Mouse (Mus musculus) heart, postnatal 14 days (tissue): ENCODE results near the gene Nr5a2. TPM values are rescaled to one million over a fixed set of nuclear protein-coding genes. Genes with fewer than 3 reads are reported as not detected.

Experiments used
- DNase-seq, 2 experiments: peaks; one replicate each; pipeline ENCODE4 v3.0.0; 2021 to 2022
- intact Hi-C: fragments of 180-260 bp; cut with DNase I; formaldehyde crosslinking; loops from one replicate; pipeline ENCODE4 v1.15.1; 2025
- total RNA-seq, 2 experiments: library from RNA; stranded (reverse); gene quantifications; 2 replicates each; pipeline ENCODE4 v1.2.3; 2021

The Nr5a2 gene
- total RNA-seq, 2 experiments from 2014 or later: 1.6 to 2.2 TPM

DNA sequence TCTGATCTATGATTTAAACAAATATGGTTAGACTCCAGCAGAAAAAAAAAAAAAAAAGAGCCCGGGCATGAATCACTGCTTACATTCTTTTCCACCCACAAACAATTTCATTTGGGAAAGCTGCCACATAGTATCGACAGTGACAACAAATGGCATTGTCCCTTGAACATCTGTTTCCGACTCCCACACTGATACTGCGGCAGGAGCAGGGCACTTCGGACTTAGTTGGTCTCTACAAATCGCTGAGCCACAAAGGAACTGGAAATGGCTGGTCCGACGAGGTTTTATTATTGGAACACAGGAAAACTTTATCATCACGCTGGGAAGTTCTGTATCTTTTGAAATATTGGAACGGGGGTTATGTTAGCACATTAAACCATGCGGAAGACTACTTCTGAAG lies 44.8 kb downstream of the Nr5a2 start:
- DNase-seq: peak; percentile 18 to 27
- intact Hi-C loops: no loop called here

DNA sequence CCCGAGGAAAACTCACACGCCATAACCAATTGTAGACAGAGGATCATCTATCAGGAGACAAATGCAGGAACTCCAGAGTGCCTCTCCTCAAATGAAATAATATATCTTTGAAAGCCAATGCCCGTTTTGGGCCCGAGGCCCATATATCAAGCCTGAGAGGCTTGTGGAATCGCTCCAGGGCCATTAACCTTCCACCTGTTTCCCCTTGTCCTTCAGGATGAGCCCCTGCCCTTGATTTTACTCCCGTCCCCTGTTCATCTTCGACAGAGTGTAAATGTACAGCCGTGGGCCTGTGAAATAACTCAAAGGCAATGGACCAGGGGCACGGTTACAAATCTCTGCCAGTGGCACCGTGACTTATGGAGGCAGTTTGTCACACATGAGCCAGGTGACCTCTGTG lies 48.3 kb downstream of the Nr5a2 start:
- DNase-seq: no peak
- intact Hi-C loops: loop anchor here (5.0 kb wide), 1 partner anchor 40 kb away; no protein-coding TSS in a partner anchor

DNA sequence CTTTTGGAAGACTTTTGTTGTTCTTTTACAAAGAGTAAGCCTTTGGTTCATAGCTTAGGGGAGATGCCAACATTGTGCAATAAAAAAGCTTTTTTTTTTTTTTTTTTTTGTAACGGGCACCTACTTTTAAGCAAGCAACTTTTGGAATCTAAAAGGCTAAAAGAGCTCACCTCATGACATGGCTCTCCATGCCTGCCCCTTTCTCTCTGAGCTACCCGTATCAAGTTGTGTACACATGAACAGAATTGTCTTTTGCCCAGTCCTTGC lies 48.7 kb downstream of the Nr5a2 start:
- intact Hi-C loops: loop anchor here (5.0 kb wide), 1 partner anchor 39 kb away; no protein-coding TSS in a partner anchor
- DNase-seq: no peak

DNA sequence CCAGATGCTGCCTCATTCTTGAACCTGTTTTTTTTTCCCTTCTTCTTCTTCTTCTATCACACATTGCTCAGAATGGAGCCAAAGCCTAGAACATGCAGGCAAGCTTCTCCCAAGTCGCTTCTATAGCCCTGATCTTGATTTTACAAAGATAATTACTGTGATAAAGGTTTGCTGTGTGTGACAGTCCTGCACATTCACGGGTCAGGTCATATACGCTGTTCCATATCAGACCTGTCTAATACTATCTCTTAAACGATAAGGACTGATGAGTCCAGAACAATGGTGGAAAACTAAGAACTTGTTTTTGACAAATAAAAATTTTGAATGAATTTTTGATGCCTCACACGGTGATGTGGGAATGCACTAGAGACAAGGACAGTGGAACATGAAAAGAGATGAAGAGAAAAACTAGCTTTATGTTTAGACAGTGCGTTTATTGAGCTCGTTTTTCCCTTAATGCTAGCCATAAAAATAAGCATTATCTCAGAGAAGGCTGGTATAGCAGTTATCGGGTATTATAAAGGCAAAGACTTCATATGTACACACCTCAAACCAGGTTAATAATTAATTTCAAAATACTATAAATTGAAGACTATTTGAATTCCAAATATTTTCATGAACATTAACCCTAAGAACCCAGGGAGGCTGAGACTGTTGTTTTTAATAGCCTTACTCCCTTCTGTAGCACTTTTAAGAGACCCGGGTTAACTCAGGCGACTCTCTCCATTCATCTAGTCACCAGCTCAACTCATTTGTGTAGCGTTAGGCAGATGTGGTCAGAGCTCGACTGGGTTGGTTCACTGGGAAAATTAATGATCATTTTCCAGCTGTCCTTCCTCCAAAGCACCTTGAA lies 49.3 kb downstream of the Nr5a2 start:
- DNase-seq: no peak
- intact Hi-C loops: loop anchor here (5.0 kb wide), 1 partner anchor 39 kb away; no protein-coding TSS in a partner anchor

DNA sequence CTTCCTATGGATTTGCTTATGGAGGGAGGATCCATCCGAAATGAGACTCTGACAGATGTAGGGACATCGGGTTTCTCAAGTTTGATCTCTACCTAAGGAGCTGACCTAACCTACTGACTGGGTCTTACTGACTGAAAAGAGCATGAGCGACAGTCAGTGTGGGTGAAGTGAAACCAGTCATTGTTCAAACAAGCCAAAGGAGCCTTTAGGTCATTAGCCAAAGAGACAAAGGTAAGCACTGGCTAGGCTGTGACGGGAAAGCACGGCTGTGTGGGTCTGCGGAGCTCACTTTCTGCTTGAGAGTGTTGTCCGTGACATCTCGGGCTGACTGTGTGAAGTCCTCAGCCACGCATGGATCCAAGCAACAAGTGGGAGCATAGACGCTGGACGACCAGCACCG lies 50.1 kb downstream of the Nr5a2 start:
- DNase-seq: no peak
- intact Hi-C loops: loop anchor here (5.0 kb wide), 1 partner anchor 38 kb away; no protein-coding TSS in a partner anchor

DNA sequence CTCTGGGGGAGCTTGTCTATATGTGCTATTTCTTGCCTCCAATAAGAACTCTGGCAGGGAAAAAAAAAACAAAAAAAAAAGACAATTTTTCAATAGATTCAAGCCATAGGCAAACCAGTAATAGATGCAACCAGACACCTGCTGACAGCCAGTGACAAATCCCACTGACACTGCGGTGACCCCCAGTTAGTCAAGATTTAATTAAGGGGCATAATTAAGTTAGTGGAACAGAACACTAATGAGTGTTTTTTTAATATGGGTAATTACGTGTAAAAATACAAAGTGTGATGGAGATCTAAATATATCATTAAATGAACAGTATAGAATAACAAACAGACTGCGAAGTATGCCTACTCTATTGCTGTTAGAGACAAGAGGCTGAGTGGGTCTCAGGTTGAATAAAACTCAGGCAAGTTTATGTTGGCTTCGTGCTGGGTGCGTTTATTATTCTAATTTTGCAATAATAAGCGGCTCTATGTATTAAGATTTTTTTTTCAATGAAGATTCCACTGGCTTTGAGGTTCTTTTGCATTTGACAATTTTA lies 50.7 kb downstream of the Nr5a2 start:
- intact Hi-C loops: loop anchor here (5.0 kb wide), 1 partner anchor 37 kb away; no protein-coding TSS in a partner anchor
- no peak for DNase-seq

DNA sequence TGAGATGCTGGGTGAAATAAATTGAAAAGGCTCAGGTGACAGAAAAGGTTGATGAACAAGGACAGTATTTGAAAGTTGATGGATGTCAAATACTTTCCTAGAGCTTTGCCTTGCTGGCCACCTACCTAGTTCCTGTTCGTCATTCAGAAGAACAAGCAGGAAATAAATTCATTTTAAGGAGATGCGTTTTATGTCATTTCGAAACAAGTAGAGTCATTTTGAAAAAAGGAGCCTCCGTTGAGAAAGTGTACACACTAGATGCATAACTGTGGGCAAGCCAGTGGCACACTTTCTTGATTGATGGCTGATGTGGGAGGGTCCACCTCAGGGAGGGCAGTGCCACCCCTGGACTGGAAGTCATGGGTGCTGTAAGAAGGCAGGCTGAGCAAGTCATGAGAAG lies 62.1 kb downstream of the Nr5a2 start:
- no peak for DNase-seq
- intact Hi-C loops: no loop called here

DNA sequence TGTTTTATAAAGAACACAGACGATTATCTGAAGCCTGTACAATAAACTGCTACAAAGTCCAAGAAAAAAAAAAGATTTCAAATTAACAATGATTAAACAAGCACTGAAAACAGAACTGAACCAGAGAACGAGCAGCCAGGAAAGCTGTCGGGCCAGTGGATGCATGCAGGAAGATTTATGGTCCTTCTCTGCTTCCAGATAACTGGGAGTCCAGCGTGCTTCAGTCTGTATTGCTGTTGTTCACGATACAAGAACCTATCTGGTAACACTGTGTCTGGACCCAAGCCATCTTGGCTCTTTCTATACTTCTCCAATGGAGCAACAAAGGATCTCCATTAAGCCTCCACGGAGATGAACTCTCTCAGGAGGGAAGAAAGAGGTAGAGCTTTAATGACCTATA lies 63.9 kb downstream of the Nr5a2 start:
- DNase-seq: no peak
- intact Hi-C loops: no loop called here

DNA sequence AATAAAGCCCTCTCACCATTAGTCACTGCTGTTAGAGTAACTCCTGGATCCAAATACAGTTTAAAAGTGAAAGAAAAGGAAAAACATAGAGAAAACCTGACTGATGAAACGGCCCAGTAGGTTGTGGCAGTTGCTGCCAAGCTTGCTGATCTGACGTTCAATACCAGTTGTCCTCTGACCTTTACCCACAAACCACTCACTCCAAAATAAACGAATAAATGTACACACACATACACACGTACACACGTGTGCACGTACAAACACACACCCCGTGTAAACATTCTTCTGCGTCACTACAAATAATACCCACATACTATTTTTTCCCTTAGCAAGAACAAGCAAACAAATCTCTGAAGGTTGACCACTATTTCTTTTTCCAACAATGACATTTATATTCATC lies 64.4 kb downstream of the Nr5a2 start:
- intact Hi-C loops: no loop called here
- no peak for DNase-seq

DNA sequence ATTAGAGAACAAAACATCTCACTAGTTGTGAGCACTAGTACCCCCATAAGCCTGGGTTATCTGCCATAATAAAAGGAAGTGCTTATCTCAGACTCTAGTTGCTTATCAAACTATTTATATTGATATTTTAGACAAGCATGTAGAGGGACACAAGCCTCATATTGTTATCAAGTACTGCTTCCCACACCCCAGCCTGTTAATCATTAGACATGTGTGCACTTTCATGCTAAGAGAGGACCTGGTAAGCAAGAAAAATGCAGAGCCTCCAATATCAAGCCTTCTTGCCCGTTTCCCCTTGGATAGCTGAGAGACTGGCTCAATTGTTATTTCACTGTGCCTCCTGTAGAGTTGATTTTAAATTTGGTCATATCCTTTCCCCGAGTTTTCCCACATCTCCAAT lies 65.5 kb downstream of the Nr5a2 start:
- DNase-seq: no peak

DNA sequence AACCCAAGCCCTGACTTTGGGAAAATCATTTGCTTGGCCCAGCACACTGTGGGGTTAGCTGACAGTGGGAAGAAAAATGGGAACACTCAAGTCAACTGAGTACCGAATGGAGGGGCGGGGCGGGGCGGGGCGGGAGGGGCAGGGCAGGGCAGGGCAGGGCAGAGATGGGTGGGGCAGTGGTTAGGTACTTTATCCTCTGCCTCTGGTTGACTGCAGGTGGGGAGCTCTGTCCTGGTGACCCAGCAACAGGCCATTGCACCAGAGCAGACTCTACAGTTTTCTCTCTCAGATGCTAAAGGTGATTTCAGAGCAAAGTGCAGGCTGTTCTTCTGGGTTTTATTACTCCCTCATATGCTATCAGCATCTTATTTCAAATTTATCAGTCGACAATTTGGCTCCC lies 67.1 kb downstream of the Nr5a2 start:
- intact Hi-C loops: no loop called here
- DNase-seq: no peak

More for the DNA sequence above, 65.5 kb downstream of the Nr5a2 start:
- intact Hi-C loops: no loop called here

DNA sequence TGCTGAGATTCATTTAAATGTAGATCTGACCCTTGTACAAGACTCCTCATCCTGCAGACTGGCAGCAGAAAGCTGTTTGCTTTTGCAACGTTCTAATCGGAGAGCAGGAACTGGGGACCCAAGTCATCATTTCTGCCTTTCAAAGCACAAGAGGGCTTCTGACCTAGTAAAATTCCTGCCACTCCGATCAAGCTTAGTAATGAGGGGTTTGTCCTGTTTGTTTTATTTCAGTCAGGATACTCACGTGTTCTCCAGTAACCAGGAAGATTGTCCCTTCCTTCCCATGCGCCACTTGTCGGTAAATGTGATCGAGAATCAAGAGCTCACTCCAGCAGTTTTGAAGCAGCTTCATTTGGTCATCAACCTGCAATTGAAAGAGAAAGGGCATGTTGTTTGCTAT lies 69.8 kb downstream of the Nr5a2 start:
- intact Hi-C loops: no loop called here

DNA sequence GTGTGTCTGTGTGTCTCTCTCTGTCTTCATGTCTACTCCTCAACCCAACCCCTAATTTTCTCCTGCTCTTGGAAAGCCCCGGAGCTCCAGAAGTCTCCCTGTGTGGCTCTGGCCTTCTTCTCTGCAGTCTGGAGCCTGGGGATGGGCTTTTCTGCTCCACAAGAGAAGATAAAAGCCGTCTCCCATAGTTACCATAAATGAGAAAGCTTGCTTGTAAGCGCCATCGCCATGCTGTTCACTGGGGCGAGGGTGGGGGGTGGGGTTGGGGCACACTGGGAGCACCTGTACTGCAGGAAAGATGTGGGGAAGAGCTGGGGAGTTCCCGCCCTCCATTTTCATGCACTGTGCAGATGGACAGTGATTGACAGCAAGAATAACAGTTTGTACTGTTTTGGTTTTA lies 71.5 kb downstream of the Nr5a2 start:
- DNase-seq: no peak
- intact Hi-C loops: no loop called here

More for the DNA sequence above, 69.8 kb downstream of the Nr5a2 start:
- DNase-seq: no peak

DNA sequence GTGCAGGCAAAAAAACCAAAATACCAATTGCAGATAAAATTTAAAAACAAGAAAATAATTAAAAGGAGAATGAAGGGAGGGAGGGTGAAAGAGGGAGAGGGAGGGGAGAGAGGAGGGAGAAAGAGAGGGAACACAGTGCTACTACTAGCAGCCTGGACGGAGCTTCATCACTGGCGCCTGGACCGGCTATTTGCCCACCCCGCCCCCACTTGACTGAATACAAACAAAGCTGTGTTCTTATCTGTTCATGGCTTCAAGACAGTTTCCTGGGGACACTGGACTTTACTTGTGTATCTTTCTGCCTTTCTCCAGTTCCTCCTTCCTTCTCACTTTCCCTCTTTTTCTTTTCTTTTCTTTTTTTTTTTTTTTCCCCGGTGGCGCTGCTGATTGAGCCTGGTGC lies 73.6 kb downstream of the Nr5a2 start:
- peak in 1 of 2 experiments; percentile 6 for DNase-seq
- intact Hi-C loops: no loop called here

DNA sequence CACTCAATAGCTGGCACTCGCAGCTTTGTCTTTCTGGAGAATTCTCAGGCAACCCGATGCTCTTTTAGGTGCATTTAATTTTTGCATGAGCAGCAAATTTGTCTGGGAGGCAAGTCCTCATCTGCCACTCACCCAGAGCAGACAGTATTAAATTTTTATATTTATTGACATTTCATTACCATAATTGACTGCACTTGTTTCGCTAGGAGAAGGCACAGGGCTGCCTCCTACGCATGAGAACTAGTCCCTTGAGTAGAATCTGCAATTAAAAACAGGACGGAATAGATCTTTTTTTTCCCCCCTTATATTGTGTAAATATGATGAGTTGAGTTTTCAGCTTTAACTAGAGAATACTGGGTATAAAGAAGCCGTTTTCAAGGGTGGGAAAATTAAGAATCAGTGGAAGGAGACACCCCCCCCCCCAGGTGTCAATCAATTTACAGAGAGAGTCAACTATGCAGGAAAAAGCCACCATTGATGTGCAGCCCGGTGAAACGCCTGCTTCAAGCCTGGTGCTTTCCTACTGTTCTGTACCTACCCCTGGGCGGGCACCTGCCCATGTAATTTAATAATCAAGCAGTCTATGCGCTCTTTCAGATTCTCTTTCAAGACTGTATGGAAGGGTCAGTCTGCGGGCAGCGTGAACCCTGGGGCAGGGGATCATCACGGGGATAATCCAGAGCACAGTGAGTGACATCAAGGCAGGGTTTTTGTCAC lies 76.6 kb downstream of the Nr5a2 start:
- no peak for DNase-seq
- intact Hi-C loops: no loop called here

DNA sequence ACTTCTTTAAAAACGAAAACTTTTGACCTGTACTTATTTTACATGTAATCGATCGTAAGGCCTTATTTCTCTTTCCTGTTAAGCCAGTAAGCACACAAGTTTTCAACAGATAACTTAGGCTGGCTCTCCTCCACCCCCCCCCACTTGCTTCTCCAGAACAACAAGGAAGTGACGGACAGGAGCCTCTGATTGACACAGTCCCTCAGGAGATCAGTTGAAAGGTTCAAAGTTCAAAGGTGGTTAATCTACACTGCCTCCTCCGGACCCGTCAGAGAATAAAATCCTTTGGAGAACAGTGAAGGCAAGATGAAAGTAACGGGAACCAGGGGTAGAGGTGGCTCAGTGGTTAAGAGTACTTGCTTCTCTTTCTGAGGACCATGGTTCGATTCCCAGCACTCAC lies 80.0 kb downstream of the Nr5a2 start:
- intact Hi-C loops: no loop called here
- DNase-seq: no peak

DNA sequence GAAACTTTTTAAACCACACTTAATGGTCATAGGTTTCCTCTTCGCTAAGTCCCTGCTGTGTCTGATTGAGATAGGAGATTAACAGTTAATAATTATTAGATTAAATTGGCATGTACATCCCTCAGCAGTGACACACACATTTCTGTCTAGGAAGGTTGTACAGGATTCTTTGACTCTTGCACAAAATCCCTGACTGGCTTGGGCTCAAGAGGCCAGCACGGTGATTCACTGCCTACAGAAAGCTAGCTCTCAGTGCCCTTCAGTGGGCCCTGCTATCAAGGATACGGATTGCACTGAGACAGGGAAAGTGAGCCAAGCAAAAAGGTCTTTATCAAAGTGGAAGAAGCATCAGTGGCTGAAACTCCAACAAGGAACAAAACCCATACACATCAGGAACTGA lies 85.2 kb downstream of the Nr5a2 start:
- DNase-seq: no peak
- intact Hi-C loops: no loop called here

DNA sequence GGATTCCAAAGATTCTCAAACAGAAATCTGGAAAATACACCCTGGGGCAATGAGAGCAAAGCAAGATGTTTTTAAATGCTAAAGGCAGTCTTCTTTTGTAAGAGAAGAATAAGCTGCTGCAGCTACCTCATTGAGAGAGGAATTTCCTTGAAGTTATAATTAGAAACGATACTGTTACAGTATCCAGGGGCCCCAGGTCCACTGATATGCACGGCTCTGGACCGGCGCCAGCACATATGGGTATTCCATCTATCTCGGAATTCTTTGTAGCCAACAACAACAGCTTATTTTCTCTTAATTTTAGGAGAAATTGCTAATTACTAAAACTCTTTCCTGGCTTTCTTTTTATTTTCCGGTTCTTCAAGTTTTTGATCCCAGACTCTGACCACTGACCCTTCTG lies 91.3 kb downstream of the Nr5a2 start:
- peak; percentile 62 to 67 for DNase-seq
- intact Hi-C loops: loop anchor here (5.0 kb wide), 1 partner anchor 77 kb away; no protein-coding TSS in a partner anchor

DNA sequence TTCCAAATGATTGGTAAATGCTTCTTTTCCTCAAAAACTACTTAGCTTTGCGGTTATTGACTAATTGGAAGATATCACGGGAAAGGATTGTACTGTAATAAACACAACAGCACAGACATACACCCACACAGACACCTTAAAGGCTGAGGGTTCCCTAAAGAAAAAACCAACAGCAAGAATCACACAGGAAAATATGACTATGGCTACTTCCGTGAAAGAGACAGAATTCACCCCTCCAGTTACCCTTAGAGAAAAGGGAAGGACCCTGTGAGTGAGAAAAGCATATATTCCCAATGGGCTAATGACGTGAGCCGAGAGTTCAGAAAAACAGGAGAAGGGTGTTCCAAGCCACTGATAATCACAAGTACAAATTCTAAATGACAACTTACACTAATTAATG lies 92.0 kb downstream of the Nr5a2 start:
- no peak for DNase-seq
- intact Hi-C loops: loop anchor here (5.0 kb wide), 1 partner anchor 76 kb away; no protein-coding TSS in a partner anchor

DNA sequence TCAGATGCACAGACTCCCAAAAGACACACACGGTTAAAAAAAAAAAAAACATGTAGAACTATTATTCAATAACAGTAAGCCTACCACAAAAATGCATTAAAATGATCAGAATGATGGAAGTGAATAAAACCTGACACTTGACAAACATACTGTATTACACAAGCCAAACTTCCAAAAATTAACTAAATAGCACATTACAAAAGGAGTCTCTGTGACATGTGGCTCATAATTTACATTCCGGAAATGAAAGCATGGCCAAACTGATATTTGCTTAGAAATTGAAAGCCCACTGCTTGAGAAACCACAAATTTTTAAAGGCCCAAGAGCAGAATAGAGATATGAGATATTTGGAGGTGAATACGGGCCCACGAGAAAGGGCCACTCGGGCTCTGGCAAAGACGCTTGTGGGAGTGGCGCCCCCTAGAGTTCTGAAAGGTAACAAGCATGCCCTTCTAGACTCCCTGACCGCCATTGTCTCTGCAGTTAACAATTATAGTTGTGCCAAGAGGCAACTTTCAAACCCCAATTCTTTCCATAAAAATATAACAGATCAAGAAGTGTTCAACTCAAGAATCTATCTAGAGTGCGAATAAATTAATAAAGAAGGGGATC lies 93.7 kb downstream of the Nr5a2 start:
- intact Hi-C loops: loop anchor here (5.0 kb wide), 1 partner anchor 74 kb away; no protein-coding TSS in a partner anchor

DNA sequence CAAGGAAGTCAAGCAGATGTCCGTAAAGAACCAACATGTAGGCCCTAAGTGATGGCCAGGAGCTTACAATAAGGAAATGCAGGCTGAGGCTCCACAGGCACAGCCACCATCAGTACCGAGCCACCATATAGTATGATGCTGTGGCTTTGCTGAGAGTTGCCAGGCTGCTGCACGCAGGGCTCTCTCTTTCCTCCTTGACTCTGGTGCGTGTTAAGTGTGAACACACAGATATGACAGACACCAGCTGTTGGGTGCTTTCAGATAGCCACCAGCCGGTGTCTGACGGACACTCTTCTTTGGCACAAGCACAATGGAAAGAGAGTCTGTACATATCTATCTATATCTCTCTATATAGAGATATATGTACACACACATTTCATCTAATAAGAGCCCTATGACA lies 97.0 kb downstream of the Nr5a2 start:
- intact Hi-C loops: no loop called here
- no peak for DNase-seq

More for the DNA sequence above, 93.7 kb downstream of the Nr5a2 start:
- DNase-seq: peak in 1 of 2 experiments; percentile 12
